Mouse (Mus musculus): ENCODE measurements around the gene Btbd9. TPM values are rescaled to one million over a fixed set of nuclear protein-coding genes. Genes with fewer than 3 reads are reported as not detected.
A peak's percentile ranks its signal among the peaks of the same experiment; 100 is the strongest.

Gene Btbd9
- total RNA-seq, 2 experiments from 2014 or later, result 117 TPM

GRCm38 (mm10) chr17:30225030-30225740, 351.1 kb downstream of the Btbd9 start:
- DNase-seq (ENCODE audit: low spot score in 2 of 2), result no peak

GRCm38 (mm10) chr17:30222837-30223236, 353.5 kb downstream of the Btbd9 start:
- no peak for DNase-seq (ENCODE audit: low spot score in 2 of 2)

DNA sequence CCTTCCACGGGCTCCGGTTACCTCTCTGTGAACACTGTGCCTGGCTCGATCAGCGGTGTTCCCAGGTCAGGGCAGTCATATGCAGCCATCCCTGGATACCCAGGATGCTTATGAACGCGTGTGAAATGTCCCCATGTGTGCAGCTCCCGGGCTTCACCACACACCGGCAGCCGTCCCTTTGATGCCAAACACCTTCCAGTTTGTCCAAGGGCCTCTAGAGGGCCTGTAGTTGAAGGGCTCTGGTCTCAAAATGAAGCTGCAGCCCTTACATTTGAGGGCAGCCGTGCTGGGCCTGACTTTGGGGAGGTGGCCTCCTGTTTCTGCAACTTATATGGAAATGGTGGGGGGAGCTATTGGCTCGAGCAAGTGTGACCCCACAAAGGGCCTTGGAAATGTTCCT, 353.9 kb downstream of the Btbd9 start:
- DNase-seq (ENCODE audit: low spot score in 2 of 2), result no peak

- no peak for DNase-seq (ENCODE audit: low spot score in 2 of 2)
These were observed 354.6 kb downstream of the Btbd9 start for GRCm38 (mm10) chr17:30221677-30222076.

- no peak for DNase-seq (ENCODE audit: low spot score in 2 of 2)
These were observed 360.5 kb downstream of the Btbd9 start for GRCm38 (mm10) chr17:30215741-30216140.

DNA sequence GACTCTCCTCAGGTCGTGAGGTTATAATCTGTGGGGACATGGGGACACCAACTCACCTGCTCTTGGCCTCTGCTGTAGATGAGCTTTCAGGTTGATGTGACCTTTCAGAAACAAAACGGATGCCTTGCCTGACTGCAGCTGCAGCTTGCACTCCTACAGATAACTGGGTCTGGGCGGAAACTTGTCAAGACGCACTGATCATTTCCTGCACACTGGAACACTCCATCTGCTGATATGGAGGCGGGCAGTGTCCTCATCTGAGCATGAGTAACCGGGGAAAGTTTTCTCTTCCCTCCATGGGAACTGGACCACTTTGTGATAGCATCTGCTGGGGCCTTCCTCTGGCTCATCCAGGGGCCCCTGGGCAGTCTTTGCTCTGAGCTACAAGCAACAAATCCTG, 361.9 kb downstream of the Btbd9 start:
- peak in 1 of 2 experiments; percentile 68 for DNase-seq (ENCODE audit: low spot score in 2 of 2)

- no peak for DNase-seq (ENCODE audit: low spot score in 2 of 2)
These were observed 362.9 kb downstream of the Btbd9 start for GRCm38 (mm10) chr17:30213371-30213770.

- no peak for DNase-seq (ENCODE audit: low spot score in 2 of 2)
These were observed 363.6 kb downstream of the Btbd9 start for GRCm38 (mm10) chr17:30212647-30213046.

- DNase-seq (ENCODE audit: low spot score in 2 of 2), result no peak
These were observed 365.4 kb downstream of the Btbd9 start for GRCm38 (mm10) chr17:30210936-30211335.

- no peak for DNase-seq (ENCODE audit: low spot score in 2 of 2)
These were observed 366.0 kb downstream of the Btbd9 start for GRCm38 (mm10) chr17:30210262-30210661.

- no peak for DNase-seq (ENCODE audit: low spot score in 2 of 2)
These were observed 371.0 kb downstream of the Btbd9 start for GRCm38 (mm10) chr17:30205062-30205825.

DNA sequence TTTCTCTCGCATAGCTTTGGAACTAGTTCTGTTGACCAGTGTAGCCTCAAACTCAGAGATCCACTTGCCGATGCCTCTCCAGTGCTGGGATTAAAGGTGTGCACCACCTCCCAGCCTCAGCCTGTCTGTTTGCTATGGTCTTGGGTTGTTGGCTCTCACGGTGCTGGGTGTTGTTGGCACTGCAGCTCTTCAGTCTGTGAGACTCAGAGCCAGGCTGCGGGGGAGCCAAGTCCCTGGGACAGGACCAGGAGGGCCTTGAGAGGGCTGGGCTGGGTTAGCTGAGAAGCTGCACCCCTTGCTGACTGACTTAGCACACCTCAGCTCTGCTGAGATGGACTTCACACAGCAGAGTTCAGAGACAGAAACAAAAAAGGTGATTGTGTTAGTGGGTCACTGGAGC, 376.0 kb downstream of the Btbd9 start:
- no peak for DNase-seq (ENCODE audit: low spot score in 2 of 2)

GRCm38 (mm10) chr17:30199374-30200247, 376.7 kb downstream of the Btbd9 start:
- no peak for DNase-seq (ENCODE audit: low spot score in 2 of 2)

GRCm38 (mm10) chr17:30198422-30198821, 377.9 kb downstream of the Btbd9 start:
- no peak for DNase-seq (ENCODE audit: low spot score in 2 of 2)

DNA sequence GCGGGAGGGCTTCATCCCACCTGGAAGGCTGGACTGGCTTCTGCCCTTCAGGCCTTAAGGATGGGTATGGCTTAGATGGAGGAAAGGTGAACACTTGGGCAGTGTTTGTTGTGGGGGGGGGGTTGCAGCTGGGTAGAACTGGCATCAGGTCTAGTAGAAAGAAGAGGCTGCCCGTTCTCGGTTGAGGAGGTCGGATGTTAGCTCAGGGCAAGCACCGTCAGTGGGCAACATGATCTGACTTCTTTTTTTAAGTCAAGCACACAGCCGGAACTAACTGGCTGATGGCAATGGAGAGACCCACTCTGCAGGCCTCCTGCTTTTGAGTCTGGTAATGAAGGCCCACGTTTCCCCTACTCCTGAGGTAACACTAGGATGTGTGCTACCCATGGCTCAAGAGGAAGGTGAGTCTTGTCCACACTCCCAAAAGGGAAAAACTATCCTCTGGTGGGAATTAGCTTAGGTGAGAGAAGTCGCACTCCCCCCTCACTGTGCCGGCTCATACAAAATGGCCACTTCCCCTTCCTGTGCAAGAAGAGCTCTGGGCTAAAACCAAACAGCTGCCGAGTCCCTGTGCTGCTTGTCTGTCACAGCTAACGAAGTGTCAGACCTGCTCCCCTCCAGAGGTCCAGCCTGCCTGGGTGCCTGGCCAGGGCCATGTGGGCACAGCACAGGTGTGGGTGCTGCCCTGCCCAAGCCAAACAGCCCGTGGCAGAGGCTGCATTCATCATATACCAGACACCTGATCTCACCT, 378.8 kb downstream of the Btbd9 start:
- DNase-seq (ENCODE audit: low spot score in 2 of 2), result no peak

- peak in 1 of 2 experiments; percentile 12 for DNase-seq (ENCODE audit: low spot score in 2 of 2)
These were observed 379.6 kb downstream of the Btbd9 start for GRCm38 (mm10) chr17:30196401-30197279.

GRCm38 (mm10) chr17:30195591-30196183, 380.6 kb downstream of the Btbd9 start:
- DNase-seq (ENCODE audit: low spot score in 2 of 2), result peak in 1 of 2 experiments; percentile 10

DNA sequence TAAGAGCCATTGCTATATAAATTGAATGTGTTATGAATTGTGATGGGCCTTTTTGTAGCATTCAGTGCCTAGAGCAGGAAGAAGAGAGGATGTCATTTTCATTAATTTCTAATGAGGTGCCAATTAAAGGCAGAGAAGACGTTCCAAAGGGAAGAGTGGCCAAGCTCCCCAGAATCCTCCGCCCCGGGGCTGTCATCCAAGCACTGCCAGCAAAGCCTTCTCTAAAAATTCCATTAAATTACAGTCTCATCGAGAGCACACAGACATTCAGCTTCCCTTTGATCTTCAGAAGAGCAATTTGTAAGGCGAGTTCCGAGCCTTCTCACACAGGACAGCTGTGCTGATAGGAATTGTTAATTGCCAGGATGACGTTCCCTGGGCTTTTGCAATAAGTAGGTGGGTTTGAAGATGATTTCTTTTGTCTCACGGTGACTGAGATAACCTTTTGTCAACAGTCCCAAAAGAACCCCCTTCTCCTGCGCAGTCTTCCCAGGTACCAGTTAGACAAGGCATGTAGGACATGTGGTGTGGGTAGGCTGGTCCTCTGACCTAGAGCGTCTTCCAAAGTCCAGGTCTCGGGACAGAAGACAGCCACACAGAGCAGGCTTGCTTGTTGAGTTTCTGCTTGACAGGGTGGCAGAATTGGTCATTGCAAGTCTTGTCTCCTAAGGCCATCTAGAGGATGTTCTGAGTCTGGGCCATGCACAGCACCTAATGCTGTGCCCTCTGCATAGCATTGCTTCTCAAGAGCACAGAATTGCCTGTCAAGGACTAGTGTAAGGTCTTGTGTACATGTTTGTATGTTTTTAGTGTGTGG, 381.5 kb downstream of the Btbd9 start:
- peak in 1 of 2 experiments; percentile 4 for DNase-seq (ENCODE audit: low spot score in 2 of 2)

DNA sequence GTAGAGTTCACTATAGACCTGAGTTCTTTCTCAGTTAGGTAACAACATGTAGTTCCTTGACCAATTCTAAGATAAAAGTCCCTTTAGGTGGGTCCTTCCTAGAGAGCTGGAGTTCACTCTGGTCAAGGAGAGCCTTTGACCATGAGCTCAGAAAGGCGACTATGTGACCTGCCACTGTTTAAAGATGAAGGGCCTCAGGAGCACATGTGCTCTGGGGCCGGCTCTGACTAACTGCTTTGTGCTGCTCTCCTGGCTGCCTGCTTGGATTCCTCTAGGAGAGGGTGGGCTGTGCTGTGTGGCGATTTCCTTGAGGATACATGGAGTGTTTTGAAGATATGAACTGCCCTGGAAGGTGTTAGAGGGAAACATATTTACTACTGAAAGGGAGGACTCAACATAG, 382.2 kb downstream of the Btbd9 start:
- DNase-seq (ENCODE audit: low spot score in 2 of 2), result no peak

All from layer of hippocampus, postnatal 14 days (tissue).